Mouse (Mus musculus): ENCODE measurements around the gene Ece1.
"Not testable (repeated sequence)": the region's sequence is repeated elsewhere in the genome, so short reads cannot be mapped to it uniquely, and the experiment has no call there.

The Ece1 gene

DNA sequence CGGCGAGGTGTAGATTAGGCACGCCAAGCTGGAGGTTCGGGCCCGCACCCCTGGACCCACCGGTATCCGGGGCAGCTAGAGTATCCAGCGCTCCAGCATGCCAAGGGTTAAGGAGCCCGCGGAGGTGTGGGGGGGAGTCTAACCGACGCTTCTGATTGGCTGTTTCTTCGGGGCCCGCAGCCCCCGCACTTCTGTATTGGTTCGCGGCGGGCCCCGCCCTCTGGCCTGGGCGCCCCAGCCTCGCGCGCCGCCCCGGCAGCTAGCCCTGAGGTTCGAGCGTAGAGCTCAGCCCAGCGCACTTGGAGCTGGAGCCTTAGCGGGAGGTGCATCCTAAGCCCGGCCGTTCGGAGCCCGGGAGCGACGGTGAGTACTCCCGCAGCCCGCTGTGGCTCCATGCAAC lies at the start of gene Ece1:
TSS of gene Ece1 (plus strand) at position 219 of the 400 bp plus-strand sequence.
- DNase-seq = peak; percentile 90

DNA sequence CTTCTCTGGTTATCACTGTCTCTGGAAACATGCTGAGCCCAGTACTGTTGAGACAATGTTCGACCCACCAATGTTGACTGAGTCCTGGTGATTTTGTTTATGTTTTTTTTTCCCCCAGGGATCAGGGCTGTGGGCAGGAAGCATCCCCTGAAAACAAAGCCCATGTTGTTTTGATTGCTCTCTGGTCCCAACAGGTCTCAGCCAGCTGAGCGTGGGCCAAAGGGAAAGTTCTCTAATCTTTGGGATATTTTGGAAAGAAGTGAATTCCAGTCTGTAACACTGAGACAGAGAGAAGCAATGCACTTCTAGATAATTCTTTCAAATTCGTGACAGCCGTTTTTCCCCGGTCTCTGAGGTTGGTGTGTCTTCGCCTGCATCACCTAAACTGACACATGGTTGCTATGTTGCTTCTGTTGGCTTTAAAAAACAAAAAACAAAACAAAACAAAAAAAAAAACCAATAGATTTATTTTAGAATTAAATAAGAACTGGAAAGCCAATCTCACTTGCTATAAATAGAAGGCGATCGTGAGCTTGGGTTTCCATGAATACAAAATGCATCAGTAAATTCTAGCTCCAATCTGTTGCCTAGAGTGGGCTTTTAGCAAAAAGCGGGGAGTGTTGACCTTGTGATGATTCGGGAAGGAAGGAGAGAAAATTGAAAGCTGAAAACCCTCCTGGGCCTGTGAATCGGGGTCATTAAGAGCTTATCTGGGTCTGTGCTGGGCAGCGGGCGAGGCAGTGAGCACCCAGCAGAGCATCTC lies 48.9 kb upstream of the Ece1 start:
- DNase-seq = peak; percentile 20

DNA sequence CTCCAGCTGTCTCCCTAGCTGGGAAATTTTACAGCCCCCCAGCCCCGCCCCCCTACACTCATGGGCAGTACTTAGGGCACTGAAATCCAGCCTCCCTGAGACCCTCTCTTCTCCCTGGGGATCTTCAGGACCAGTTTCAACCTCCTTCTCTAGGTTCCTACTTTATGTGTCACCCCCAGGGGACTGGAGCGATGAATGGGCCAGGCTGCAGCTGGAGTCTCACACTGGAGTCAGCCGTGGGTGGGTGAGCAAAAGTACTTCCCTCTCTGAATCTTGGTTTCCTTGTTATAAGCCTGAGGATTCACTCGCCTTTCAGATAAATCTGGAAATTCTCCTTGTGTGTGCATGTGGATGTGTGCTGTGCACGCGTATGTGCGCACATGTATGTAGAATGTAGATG lies 47.9 kb upstream of the Ece1 start:
- DNase-seq = peak; percentile 25

DNA sequence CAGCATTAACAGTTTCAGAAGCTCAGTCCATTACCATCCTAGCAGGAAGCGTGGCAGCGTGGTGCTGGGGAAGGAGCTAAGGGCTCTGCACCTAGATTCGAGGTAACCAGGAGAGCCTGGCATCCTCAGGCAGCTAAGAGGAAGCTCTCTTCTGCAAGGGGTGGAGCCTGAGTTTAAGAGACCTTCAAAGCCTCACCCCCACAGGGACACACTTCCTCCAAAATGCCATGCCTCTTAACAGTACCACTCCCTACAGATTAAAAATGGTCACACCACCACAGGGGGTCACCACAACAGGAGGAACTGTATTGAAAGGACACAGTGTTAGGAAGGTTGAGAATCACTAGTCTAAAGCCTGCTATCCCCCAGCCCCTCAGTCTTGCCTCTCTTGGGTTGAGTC lies 46.6 kb upstream of the Ece1 start:
- DNase-seq = no peak

- no peak for DNase-seq
Observed at GRCm38 (mm10) chr4:137816216-137816615, 45.8 kb upstream of the Ece1 start.

DNA sequence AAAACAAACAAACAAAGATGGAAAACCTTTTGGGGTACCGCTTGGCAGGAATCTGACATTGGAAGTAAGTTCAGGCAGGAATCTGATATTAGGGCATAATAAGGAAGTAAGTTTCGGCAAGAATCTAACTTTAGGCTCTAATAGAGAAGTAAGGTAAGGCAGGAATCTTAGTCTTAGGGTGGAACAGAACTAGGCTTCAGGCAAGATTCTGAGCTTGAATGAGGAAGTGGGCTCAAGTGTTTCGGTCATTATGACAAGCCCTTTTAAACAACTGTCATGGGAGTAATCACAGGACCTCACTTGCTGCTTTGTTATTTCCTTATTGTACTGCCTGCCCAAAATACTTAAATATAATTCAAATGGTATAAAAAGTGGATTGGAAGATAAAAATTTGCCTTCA lies 43.7 kb upstream of the Ece1 start:
- no peak for DNase-seq

GRCm38 (mm10) chr4:137819487-137819886 lies 42.5 kb upstream of the Ece1 start:
- no peak for DNase-seq

DNA sequence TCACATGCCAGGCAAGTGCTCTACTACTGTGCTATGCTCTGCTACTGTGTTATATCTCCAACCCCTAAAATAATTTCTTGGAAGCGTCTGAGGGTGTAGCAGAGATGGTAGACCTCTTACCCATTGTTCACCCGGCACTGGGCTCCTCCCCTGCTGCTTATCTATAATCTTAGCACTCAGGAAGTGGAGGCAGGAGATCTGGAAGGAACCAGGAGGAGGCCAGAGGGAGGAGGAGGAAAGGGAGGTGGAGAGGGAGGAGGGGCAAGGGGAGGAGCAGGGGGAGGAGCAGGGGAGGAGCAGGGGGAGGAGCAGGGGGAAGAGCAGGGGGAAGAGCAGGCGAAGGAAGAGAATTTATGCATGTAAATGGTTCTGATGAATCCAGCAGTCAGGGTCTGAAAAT lies 41.3 kb upstream of the Ece1 start:
- DNase-seq = no peak

GRCm38 (mm10) chr4:137822537-137822936 lies 39.5 kb upstream of the Ece1 start:
- DNase-seq = no peak

- no peak for DNase-seq
Observed at GRCm38 (mm10) chr4:137823542-137823941, 38.5 kb upstream of the Ece1 start.

- DNase-seq = no peak
Observed at GRCm38 (mm10) chr4:137824881-137825280, 37.2 kb upstream of the Ece1 start.

- DNase-seq = no peak
Observed at GRCm38 (mm10) chr4:137830380-137830779, 31.7 kb upstream of the Ece1 start.

DNA sequence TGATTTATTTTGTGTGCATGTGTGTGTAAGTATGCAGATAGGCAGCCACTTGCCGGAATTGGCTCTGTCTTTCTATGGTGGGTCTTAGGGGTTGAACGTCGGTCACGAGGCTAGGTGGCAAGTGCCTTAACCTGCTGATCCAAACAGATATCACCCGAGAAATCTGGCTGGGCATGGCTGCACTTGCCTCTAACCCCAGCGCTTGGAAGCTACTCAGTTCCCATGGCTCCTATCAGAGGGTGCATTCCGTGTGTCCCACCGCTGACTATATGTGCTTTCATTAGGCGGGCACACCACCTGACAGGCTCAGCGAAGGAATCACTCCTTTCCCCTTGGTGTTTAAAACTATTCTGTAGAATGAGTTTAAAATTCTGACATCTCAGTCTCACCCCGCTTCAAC lies 30.4 kb upstream of the Ece1 start:
- no peak for DNase-seq

- peak; percentile 79 for DNase-seq
Observed at GRCm38 (mm10) chr4:137835624-137836337, 26.3 kb upstream of the Ece1 start.

DNA sequence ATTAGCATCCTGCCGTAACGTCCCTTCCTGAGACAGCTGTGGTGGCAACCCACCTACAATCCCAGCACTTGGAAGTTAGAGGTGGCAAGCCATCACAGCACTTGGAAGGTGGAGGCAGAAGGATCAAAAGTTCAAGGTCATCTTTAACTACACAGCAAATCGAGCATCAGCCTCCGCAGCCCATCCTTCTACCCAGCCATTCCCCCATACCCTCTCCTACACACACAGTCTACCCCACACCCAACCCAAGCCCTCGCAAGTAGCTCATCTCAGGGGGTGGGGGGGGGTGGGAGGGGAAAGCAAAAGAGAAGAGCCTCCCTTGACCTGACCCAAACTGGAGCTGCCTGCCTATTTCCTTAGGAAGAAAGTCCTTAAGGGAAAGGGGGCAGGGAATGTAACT lies 25.3 kb upstream of the Ece1 start:
- no peak for DNase-seq

GRCm38 (mm10) chr4:137837792-137838191 lies 24.2 kb upstream of the Ece1 start:
- DNase-seq = no peak

DNA sequence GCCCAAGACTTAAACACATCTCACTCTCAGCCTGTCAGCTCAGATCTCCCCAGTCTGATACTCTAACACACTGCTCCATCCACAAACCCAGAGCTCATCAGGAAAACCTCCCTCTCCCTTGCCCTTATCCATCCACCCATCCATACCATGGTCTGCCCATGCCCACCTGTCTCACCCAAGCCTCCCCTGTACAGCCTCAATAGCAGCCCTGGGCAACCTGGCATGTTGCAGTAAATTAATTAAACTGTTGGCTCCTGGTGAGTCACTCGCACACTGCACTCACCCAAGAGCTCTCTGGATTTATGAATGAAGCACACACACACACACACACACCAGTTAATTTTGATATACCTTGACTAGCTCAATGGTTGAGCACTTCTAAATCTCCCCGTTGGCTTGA lies 23.2 kb upstream of the Ece1 start:
- DNase-seq = no peak

- DNase-seq = no peak
Observed at GRCm38 (mm10) chr4:137839452-137839851, 22.6 kb upstream of the Ece1 start.

DNA sequence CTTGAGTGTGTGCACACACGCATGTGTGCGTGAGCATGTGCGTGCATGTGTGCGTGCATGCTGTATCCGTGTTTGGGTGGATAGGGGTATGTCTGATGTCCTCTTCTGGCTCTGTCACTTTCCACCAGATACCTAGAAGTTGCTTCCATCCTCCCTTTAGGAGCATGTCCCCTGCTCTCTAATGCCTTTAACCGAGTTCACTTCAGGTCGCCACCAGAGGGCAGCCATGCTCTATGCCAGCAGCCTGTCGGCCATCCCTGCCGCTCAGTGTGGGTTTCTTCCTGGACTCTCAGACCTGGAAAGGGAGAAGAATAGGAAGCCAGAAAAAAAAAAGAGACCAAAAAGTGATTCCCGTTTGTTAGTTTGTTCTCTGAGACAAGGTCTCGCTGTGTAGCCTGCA lies 17.4 kb upstream of the Ece1 start:
- peak; percentile 84 for DNase-seq

GRCm38 (mm10) chr4:137847651-137848050 lies 14.4 kb upstream of the Ece1 start:
- not testable (repeated sequence) for DNase-seq

DNA sequence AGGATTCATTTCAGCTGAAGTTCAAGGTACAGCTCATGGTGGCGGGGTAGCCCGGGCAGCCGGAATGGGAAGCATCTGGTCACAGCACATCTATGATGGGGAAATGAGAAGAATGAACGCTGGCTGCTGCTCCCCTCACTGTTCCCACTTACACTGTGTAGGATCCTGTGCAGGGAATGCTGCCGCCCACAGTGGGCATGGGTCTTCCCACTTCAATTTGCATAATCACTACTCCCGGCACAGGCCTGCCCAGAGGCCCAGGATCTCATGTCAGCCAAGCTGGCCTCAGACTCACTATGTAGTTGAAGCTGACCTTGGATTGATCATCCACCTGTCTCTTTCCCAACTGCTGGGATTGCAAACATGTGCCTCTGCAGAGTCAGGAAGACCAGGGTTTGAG lies 11.9 kb upstream of the Ece1 start:
- no peak for DNase-seq

DNA sequence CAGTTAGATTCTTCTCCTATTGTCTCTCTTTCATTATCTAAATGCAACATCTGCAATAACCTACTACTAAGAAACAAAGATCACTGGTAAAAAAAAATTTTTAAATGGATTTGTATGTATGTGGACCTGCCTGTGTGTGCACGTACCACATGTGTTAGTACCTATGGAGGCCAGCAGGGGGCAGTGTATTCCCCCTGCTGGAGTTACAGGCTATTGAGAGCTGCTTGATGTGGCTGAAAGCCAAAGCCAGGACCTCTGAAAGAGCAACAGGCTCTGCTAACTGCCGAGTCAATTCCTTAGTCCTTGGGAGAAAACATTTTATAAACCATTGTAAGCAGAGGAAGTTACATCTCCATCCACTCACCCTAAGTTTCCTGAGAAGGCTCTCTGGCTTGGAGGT lies 10.6 kb upstream of the Ece1 start:
- peak; percentile 52 for DNase-seq

- DNase-seq = no peak
Observed at GRCm38 (mm10) chr4:137853822-137854221, 8.2 kb upstream of the Ece1 start.

DNA sequence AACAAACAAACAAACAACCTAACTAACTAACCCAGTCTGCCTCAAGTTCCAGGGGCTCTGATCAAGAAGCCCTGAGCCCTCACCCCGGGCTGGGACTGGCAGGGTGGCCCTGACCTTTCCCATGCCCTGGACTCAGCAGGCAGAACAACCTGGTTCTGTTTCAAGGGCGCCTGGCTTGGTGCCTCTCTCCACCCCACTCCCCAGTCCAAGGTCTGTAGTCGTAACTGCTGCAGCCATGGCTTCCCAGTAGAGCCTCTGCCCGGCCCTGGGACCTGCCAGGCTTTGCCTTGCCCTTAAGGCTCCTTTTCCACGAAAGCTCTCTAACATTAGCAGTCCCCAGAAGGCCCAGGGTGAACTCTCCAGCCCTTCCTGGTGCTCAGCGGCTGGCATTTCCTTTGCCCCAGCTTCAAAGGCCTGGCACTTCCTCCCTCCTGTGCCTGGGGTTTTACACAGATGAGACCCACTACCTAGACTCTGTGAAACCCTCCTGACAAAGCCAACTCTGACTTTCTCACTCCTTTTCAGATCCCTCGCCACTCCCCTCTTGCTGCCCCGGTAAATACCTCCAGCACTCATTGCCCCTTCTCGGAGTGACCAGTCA lies 6.2 kb upstream of the Ece1 start:
- no peak for DNase-seq
